In genomic region chr16:20895734-20896133, GRCm38 (mm10) we compare ENCODE assay signal across 8 mouse cellular contexts.
DNase-seq lines count a peak whose midpoint lies in the region; ATAC-seq and TF ChIP-seq lines count a peak whose summit lies in the region.

No protein-coding gene starts in this region.

- no peak overlapping the region for H3K4me3 ChIP-seq in hindbrain, embryonic 10.5 days
- H3K4me3 ChIP-seq in hindbrain, embryonic 12.5 days: no peak overlapping the region
- H3K4me3 ChIP-seq in MEL (ENCODE audit: control insufficient read depth in 1 of 2, insufficient read depth in 1 of 2, low read depth in 2 of 2, low read length in 2 of 2): no peak overlapping the region
- H3K4me3 ChIP-seq in hindbrain, postnatal 0 days (ENCODE audit: low read length): no peak overlapping the region

- TF ChIP-seq CTCF in MEL (IDR thresholded peaks at IDR 0.05 in 2 of 3, conservative IDR thresholded peaks at IDR 0.05 in 1 of 3; ENCODE audit: control insufficient read depth in 1 of 3, insufficient read depth in 1 of 3, low read depth in 2 of 3, low read length in 3 of 3, poor library complexity in 1 of 3, severe bottlenecking in 1 of 3): peak in 1 of 3 experiments; percentile 62; a peak in 2 of 6 replicates
- TF ChIP-seq CTCF in hindbrain, postnatal 0 days (IDR thresholded peaks at IDR 0.05; ENCODE audit: low read depth): peak; percentile 49

- H3K79me2 ChIP-seq in MEL (ENCODE audit: control insufficient read depth, insufficient read depth, low read length, poor library complexity): no peaks in the 10 kb centered on the region

- no peak for TF ChIP-seq POLR2A in MEL (IDR thresholded peaks at IDR 0.05; ENCODE audit: control insufficient read depth in 1 of 2, insufficient read depth in 1 of 2, low read depth in 1 of 2, low read length in 2 of 2, poor library complexity in 1 of 2)

- no peak overlapping the region for H3K4me2 ChIP-seq in hindbrain, embryonic 12.5 days (replicated peaks)
- H3K4me2 ChIP-seq in hindbrain, postnatal 0 days (ENCODE audit: low read depth, low read length): no peak overlapping the region

- DNase-seq in hindbrain, embryonic 10.5 days (ENCODE audit: low spot score): peak; percentile 7
- DNase-seq in 3T3-L1 (ENCODE audit: low read depth, low spot score): peak; percentile 67
- peak; percentile 26 for DNase-seq in MEL (ENCODE audit: low read depth, low spot score)
- DNase-seq in hindbrain, postnatal 0 days (ENCODE audit: low spot score): peak; percentile 63
- DNase-seq in testis, postnatal 14 days (ENCODE audit: low spot score): no peak
- DNase-seq in T-cell, adult 2 months (ENCODE audit: low spot score): no peak
- no peak for DNase-seq in spleen, adult 12 weeks (ENCODE audit: low spot score)

- WGBS in hindbrain, embryonic 10.5 days: 64% methylated on average over 2 of the region's 2 CpGs
- WGBS in hindbrain, embryonic 12.5 days: 45% methylated on average over 2 of the region's 2 CpGs
- 59% methylated on average over 2 of the region's 2 CpGs for WGBS in hindbrain, postnatal 0 days

- no peaks in the 10 kb centered on the region for H3K9me3 ChIP-seq in hindbrain, embryonic 10.5 days
- no peaks in the 10 kb centered on the region for H3K9me3 ChIP-seq in hindbrain, embryonic 12.5 days (replicated peaks)
- H3K9me3 ChIP-seq in MEL (replicated peaks; ENCODE audit: insufficient read depth, low read length): no peaks in the 10 kb centered on the region
- no peaks in the 10 kb centered on the region for H3K9me3 ChIP-seq in hindbrain, postnatal 0 days (ENCODE audit: low read length)

- TF ChIP-seq EP300 in MEL (IDR thresholded peaks at IDR 0.05; ENCODE audit: low read depth in 1 of 2, low read length in 2 of 2): no peak

- TF ChIP-seq RAD21 in MEL (IDR thresholded peaks at IDR 0.05; ENCODE audit: low read depth, low read length): peak; percentile 68

- no peaks in the 10 kb centered on the region for H3K27me3 ChIP-seq in hindbrain, embryonic 10.5 days (ENCODE audit: insufficient read depth, poor library complexity, severe bottlenecking)
- H3K27me3 ChIP-seq in hindbrain, embryonic 12.5 days: no peaks in the 10 kb centered on the region
- no peaks in the 10 kb centered on the region; a peak in 3 of 4 replicates for H3K27me3 ChIP-seq in MEL (ENCODE audit: control insufficient read depth in 1 of 2, insufficient read depth in 2 of 2, low read length in 2 of 2)
- H3K27me3 ChIP-seq in hindbrain, postnatal 0 days (ENCODE audit: insufficient read depth, low read length): no peaks in the 10 kb centered on the region

- H3K36me3 ChIP-seq in hindbrain, embryonic 10.5 days: no peaks in the 10 kb centered on the region
- H3K36me3 ChIP-seq in hindbrain, embryonic 12.5 days: no peaks in the 10 kb centered on the region
- H3K36me3 ChIP-seq in MEL (ENCODE audit: control insufficient read depth in 1 of 2, insufficient read depth in 2 of 2, low read length in 2 of 2): no peaks in the 10 kb centered on the region
- H3K36me3 ChIP-seq in hindbrain, postnatal 0 days (ENCODE audit: insufficient read depth, low read length): no peaks in the 10 kb centered on the region

- H3K9ac ChIP-seq in hindbrain, embryonic 12.5 days: no peak overlapping the region
- H3K9ac ChIP-seq in MEL (ENCODE audit: control insufficient read depth, low read depth, low read length, poor library complexity, severe bottlenecking): no peak overlapping the region
- no peak overlapping the region for H3K9ac ChIP-seq in hindbrain, postnatal 0 days (replicated peaks; ENCODE audit: low read length)

- no peak overlapping the region for H3K27ac ChIP-seq in hindbrain, embryonic 10.5 days
- H3K27ac ChIP-seq in hindbrain, embryonic 12.5 days: no peak overlapping the region
- no peak overlapping the region for H3K27ac ChIP-seq in MEL (ENCODE audit: control insufficient read depth, low read depth, low read length)
- no peak overlapping the region for H3K27ac ChIP-seq in hindbrain, postnatal 0 days

- H3K4me1 ChIP-seq in hindbrain, embryonic 10.5 days (replicated peaks): 0 out of 2 replicates have a peak, but pooled peaks cover 3% of the 10 kb centered on the region
- no peaks in the 10 kb centered on the region for H3K4me1 ChIP-seq in hindbrain, embryonic 12.5 days
- no peaks in the 10 kb centered on the region for H3K4me1 ChIP-seq in MEL (ENCODE audit: control insufficient read depth in 1 of 2, insufficient read depth in 2 of 2, low read length in 2 of 2)
- no peaks in the 10 kb centered on the region for H3K4me1 ChIP-seq in hindbrain, postnatal 0 days (ENCODE audit: insufficient read depth, low read length)

- ATAC-seq in hindbrain, embryonic 12.5 days (ENCODE audit: low FRiP score): no peak
- no peak for ATAC-seq in hindbrain, postnatal 0 days

TF ChIP-seq in MEL, 35 proteins besides CTCF, POLR2A, EP300 and RAD21:
- TF ChIP-seq ZMIZ1 (IDR thresholded peaks at IDR 0.05; ENCODE audit: low read depth, low read length): no peak
- TF ChIP-seq MAFK (IDR thresholded peaks at IDR 0.05; ENCODE audit: borderline replicate concordance, low read depth, low read length): 0 out of 2 replicates have a peak, but pooled peaks have one; percentile 67
- TF ChIP-seq MYB (IDR thresholded peaks at IDR 0.05; ENCODE audit: low read depth, low read length): no peak
- TF ChIP-seq BHLHE40 (IDR thresholded peaks at IDR 0.05; ENCODE audit: borderline replicate concordance, low read depth, low read length): no peak
- peak; percentile 64 for TF ChIP-seq SMC3 (IDR thresholded peaks at IDR 0.05; ENCODE audit: low read depth, low read length)
- TF ChIP-seq ZC3H11A (IDR thresholded peaks at IDR 0.05; ENCODE audit: low read depth, low read length): peak; percentile 58; the same call in 1 of the 2 replicates
- no peak for TF ChIP-seq MXI1 (IDR thresholded peaks at IDR 0.05; ENCODE audit: low read depth, low read length)
- TF ChIP-seq HCFC1 (IDR thresholded peaks at IDR 0.05; ENCODE audit: low read depth, low read length): no peak
- no peak for TF ChIP-seq UBTF (IDR thresholded peaks at IDR 0.05; ENCODE audit: borderline replicate concordance, insufficient read depth, low read depth, low read length)

Comparison
In these comparisons a context has a peak if more than half of its experiments do, and no peak if none do; other contexts are left out.
1. DNase-seq: peak in hindbrain, embryonic 10.5 days (single experiment), 3T3-L1 (single experiment), MEL (single experiment) and hindbrain, postnatal 0 days (single experiment); none in testis, postnatal 14 days (single experiment), T-cell, adult 2 months (single experiment) and spleen, adult 12 weeks (single experiment).